Mouse (Mus musculus) MEL (cell line): ENCODE data around the gene 1700001O22Rik. TPM values are rescaled to one million over a fixed set of nuclear protein-coding genes. Genes with fewer than 3 reads are reported as not detected.

Experiments
- DNase-seq: peaks from one replicate; pipeline ENCODE4 v3.0.0; 2011; ENCODE audit warnings: low read depth, low spot score
- H3K27ac ChIP-seq: 2 replicates; pipeline ENCODE4 v1.5.1; 2012; ENCODE audit warnings: low read depth, mild to moderate bottlenecking, control low read depth, low read length, moderate library complexity; ENCODE audit not compliant: control insufficient read depth
- H3K27me3 ChIP-seq, 2 experiments: fragments of 150-350 bp in 1 of 2; sonication (generic) in 1 of 2; 2 replicates each; pipeline ENCODE4 v1.6.1; 2012; ENCODE audit warnings: low read length in 2 of 2, mild to moderate bottlenecking in 2 of 2, improper control_type of control experiment in 1 of 2, moderate library complexity in 1 of 2; ENCODE audit not compliant: insufficient read depth in 2 of 2, control insufficient read depth in 1 of 2
- H3K36me3 ChIP-seq, 2 experiments: 2 replicates each; pipeline ENCODE4 v1.6.1; 2012 to 2014; ENCODE audit warnings: low read length in 2 of 2, improper control_type of control experiment in 1 of 2, inconsistent platforms in 1 of 2, mild to moderate bottlenecking in 1 of 2; ENCODE audit not compliant: insufficient read depth in 2 of 2, control insufficient read depth in 1 of 2
- H3K4me1 ChIP-seq, 2 experiments: fragments of 150-350 bp in 1 of 2; sonication (generic) in 1 of 2; 2 replicates each; pipeline ENCODE4 v1.6.1; 2012; ENCODE audit warnings: low read length in 2 of 2, improper control_type of control experiment in 1 of 2, mild to moderate bottlenecking in 1 of 2; ENCODE audit not compliant: insufficient read depth in 2 of 2, control insufficient read depth in 1 of 2
- H3K4me3 ChIP-seq, 2 experiments: fragments of 150-350 bp in 1 of 2; sonication (generic) in 1 of 2; 2 replicates each; pipeline ENCODE4 v1.5.1; 2012; ENCODE audit warnings: low read depth in 2 of 2, low read length in 2 of 2, mild to moderate bottlenecking in 2 of 2, moderate library complexity in 2 of 2, control low read depth in 1 of 2, improper control_type of control experiment in 1 of 2; ENCODE audit not compliant: control insufficient read depth in 1 of 2, insufficient read depth in 1 of 2
- H3K79me2 ChIP-seq: 2 replicates; pipeline ENCODE4 v1.6.1; 2012; ENCODE audit warnings: mild to moderate bottlenecking, low read length, moderate library complexity; ENCODE audit not compliant: control insufficient read depth, poor library complexity, insufficient read depth
- H3K9ac ChIP-seq: 2 replicates; pipeline ENCODE4 v1.6.1; 2012; ENCODE audit warnings: low read depth, mild to moderate bottlenecking, control low read depth, low read length, moderate library complexity; ENCODE audit not compliant: control insufficient read depth, poor library complexity, severe bottlenecking
- H3K9me3 ChIP-seq: fragments of 150-350 bp; sonication (generic); replicated peaks from 2 replicates; pipeline ENCODE4 v1.6.1; 2012; ENCODE audit warnings: mild to moderate bottlenecking, low read length, improper control_type of control experiment, moderate library complexity; ENCODE audit not compliant: insufficient read depth
- BHLHE40 ChIP-seq: IDR thresholded peaks from 2 replicates; pipeline ENCODE4 v1.6.1; 2012; ENCODE audit warnings: low read depth, mild to moderate bottlenecking, inconsistent platforms, low read length, improper control_type of control experiment, borderline replicate concordance
- CHD1 ChIP-seq: IDR thresholded peaks from 2 replicates; pipeline ENCODE4 v1.6.1; 2012; ENCODE audit warnings: low read depth, mild to moderate bottlenecking, inconsistent platforms, low read length, improper control_type of control experiment
- CTCF ChIP-seq, 3 experiments: IDR thresholded peaks in 2 of 3; conservative IDR thresholded peaks in 1 of 3; 2 replicates each; pipeline ENCODE4 v1.5.1; 2011 to 2012; ENCODE audit warnings: low read length in 3 of 3, low read depth in 2 of 3, mild to moderate bottlenecking in 2 of 3, improper control_type of control experiment in 1 of 3, inconsistent platforms in 1 of 3, mixed read lengths in 1 of 3, moderate library complexity in 1 of 3; ENCODE audit not compliant: control insufficient read depth in 1 of 3, insufficient read depth in 1 of 3, poor library complexity in 1 of 3, severe bottlenecking in 1 of 3
- E2F4 ChIP-seq: IDR thresholded peaks from 2 replicates; pipeline ENCODE4 v1.6.1; 2011; ENCODE audit warnings: low read depth, low read length, improper control_type of control experiment, borderline replicate concordance
- ELF1 ChIP-seq: IDR thresholded peaks from 2 replicates; pipeline ENCODE4 v1.6.1; 2014; ENCODE audit warnings: low read depth, mild to moderate bottlenecking, inconsistent platforms, low read length, improper control_type of control experiment, moderate library complexity
- GABPA ChIP-seq: IDR thresholded peaks from 2 replicates; pipeline ENCODE4 v1.6.1; 2012; ENCODE audit warnings: low read depth, mild to moderate bottlenecking, inconsistent platforms, low read length, improper control_type of control experiment, moderate library complexity
- GATA1 ChIP-seq: IDR thresholded peaks from 2 replicates; pipeline ENCODE4 v1.6.1; 2011; ENCODE audit warnings: low read depth, low read length, improper control_type of control experiment
- JUND ChIP-seq: IDR thresholded peaks from 2 replicates; pipeline ENCODE4 v1.6.1; 2011; ENCODE audit warnings: low read depth, mild to moderate bottlenecking, improper control_type of control experiment, low read length
- MAFK ChIP-seq: IDR thresholded peaks from 2 replicates; pipeline ENCODE4 v1.6.1; 2011; ENCODE audit warnings: low read depth, mild to moderate bottlenecking, low read length, improper control_type of control experiment, borderline replicate concordance
- MAX ChIP-seq: IDR thresholded peaks from 2 replicates; pipeline ENCODE4 v1.6.1; 2011; ENCODE audit warnings: low read length, improper control_type of control experiment
- MAZ ChIP-seq: IDR thresholded peaks from 2 replicates; pipeline ENCODE4 v1.6.1; 2012; ENCODE audit warnings: low read depth, mild to moderate bottlenecking, inconsistent platforms, low read length, improper control_type of control experiment
- MYC ChIP-seq: IDR thresholded peaks from 2 replicates; pipeline ENCODE4 v1.6.1; 2011; ENCODE audit warnings: low read depth, mild to moderate bottlenecking, low read length, improper control_type of control experiment, moderate library complexity
- NELFE ChIP-seq: IDR thresholded peaks from 2 replicates; pipeline ENCODE4 v1.6.1; 2011; ENCODE audit warnings: low read depth, low read length, improper control_type of control experiment
- NRF1 ChIP-seq: IDR thresholded peaks from 2 replicates; pipeline ENCODE4 v1.6.1; 2014; ENCODE audit warnings: low read depth, mild to moderate bottlenecking, inconsistent platforms, low read length, improper control_type of control experiment, moderate library complexity; ENCODE audit not compliant: poor library complexity, insufficient read depth, severe bottlenecking
- POLR2A ChIP-seq, 2 experiments: IDR thresholded peaks; 2 replicates each; pipeline ENCODE4 v1.6.1; 2011 to 2012; ENCODE audit warnings: low read length in 2 of 2, mild to moderate bottlenecking in 2 of 2, control low read depth in 1 of 2, improper control_type of control experiment in 1 of 2, low read depth in 1 of 2, moderate library complexity in 1 of 2; ENCODE audit not compliant: control insufficient read depth in 1 of 2, insufficient read depth in 1 of 2, poor library complexity in 1 of 2
- POLR2AphosphoS2 ChIP-seq: IDR thresholded peaks from 2 replicates; pipeline ENCODE4 v1.6.1; 2011; ENCODE audit warnings: low read length, improper control_type of control experiment
- POLR2AphosphoS5 ChIP-seq: IDR thresholded peaks from 2 replicates; pipeline ENCODE4 v1.6.1; 2012; ENCODE audit warnings: low read depth, borderline replicate concordance, mild to moderate bottlenecking, inconsistent platforms, low read length, moderate library complexity, mixed read lengths
- RAD21 ChIP-seq: IDR thresholded peaks from 2 replicates; pipeline ENCODE4 v1.6.1; 2011; ENCODE audit warnings: mild to moderate bottlenecking, low read depth, low read length, improper control_type of control experiment
- RCOR1 ChIP-seq: IDR thresholded peaks from 2 replicates; pipeline ENCODE4 v1.6.1; 2012; ENCODE audit warnings: low read depth, mild to moderate bottlenecking, inconsistent platforms, low read length, improper control_type of control experiment
- SMC3 ChIP-seq: IDR thresholded peaks from 2 replicates; pipeline ENCODE4 v1.6.1; 2011; ENCODE audit warnings: low read depth, low read length, improper control_type of control experiment
- TCF12 ChIP-seq: IDR thresholded peaks from 2 replicates; pipeline ENCODE4 v1.6.1; 2014; ENCODE audit warnings: low read depth, mild to moderate bottlenecking, inconsistent platforms, low read length, improper control_type of control experiment, moderate library complexity
- UBTF ChIP-seq: IDR thresholded peaks from 2 replicates; pipeline ENCODE4 v1.6.1; 2012; ENCODE audit warnings: low read depth, mild to moderate bottlenecking, inconsistent platforms, low read length, improper control_type of control experiment, moderate library complexity, borderline replicate concordance; ENCODE audit not compliant: insufficient read depth
- ZKSCAN1 ChIP-seq: IDR thresholded peaks from 2 replicates; pipeline ENCODE4 v1.6.1; 2012; ENCODE audit warnings: low read depth, mild to moderate bottlenecking, inconsistent platforms, low read length, improper control_type of control experiment, moderate library complexity
- ZMIZ1 ChIP-seq: IDR thresholded peaks from 2 replicates; pipeline ENCODE4 v1.6.1; 2012; ENCODE audit warnings: low read depth, mild to moderate bottlenecking, inconsistent platforms, low read length, improper control_type of control experiment, moderate library complexity
- ZNF384 ChIP-seq: IDR thresholded peaks from 2 replicates; pipeline ENCODE4 v1.6.1; 2012; ENCODE audit warnings: low read depth, mild to moderate bottlenecking, inconsistent platforms, low read length, improper control_type of control experiment
- polyA plus RNA-seq, 2 experiments: library from polyadenylated mRNA; stranded (reverse) in 1 of 2; unstranded in 1 of 2; fragments of >175 nt in 1 of 2; fragments of >200 nt in 1 of 2; gene quantifications; 2 replicates each; pipeline versions ENCODE4 v1.2.1 to v1.2.4; 2012; ENCODE audit warnings: low replicate concordance in 2 of 2, low read depth in 1 of 2; ENCODE audit not compliant: insufficient read length in 2 of 2, insufficient read depth in 1 of 2, missing spikeins in 1 of 2
- total RNA-seq: library from RNA; depleted of rRNA; stranded (reverse); fragments of 300-350 nt; gene quantifications from 2 replicates; pipeline ENCODE4 v1.2.3, GENCODE M21; 2012

The 1700001O22Rik gene
- total and polyA plus RNA-seq, 3 experiments, result 0.50 to 1.8 TPM; not detected in 1

- no peaks in the 10 kb centered on the region for H3K9me3 ChIP-seq
- no peak for DNase-seq
- H3K4me1 ChIP-seq, result no peaks in the 10 kb centered on the region
- H3K36me3 ChIP-seq, result no peaks in the 10 kb centered on the region
- H3K27me3 ChIP-seq, result peaks cover 0 to 11% of the 10 kb centered on the region in 2 experiments; a peak in 3 of 4 replicates
- no peak overlapping the region for H3K9ac ChIP-seq
- no peaks in the 10 kb centered on the region for H3K79me2 ChIP-seq
- no peak overlapping the region for H3K27ac ChIP-seq
- no peak overlapping the region for H3K4me3 ChIP-seq
- TF ChIP-seq MYC, result no peak
- no peak for TF ChIP-seq ZMIZ1
- no peak for TF ChIP-seq RAD21
- no peak for TF ChIP-seq MAX
- TF ChIP-seq POLR2AphosphoS5, result no peak
- TF ChIP-seq E2F4, result no peak
- TF ChIP-seq UBTF, result no peak
- TF ChIP-seq ELF1, result no peak
- no peak for TF ChIP-seq TCF12
- TF ChIP-seq BHLHE40, result no peak
- no peak for TF ChIP-seq NELFE
- no peak for TF ChIP-seq ZKSCAN1
- TF ChIP-seq SMC3, result no peak
- TF ChIP-seq POLR2A (IDR thresholded peaks at IDR 0.05; ENCODE audit: control insufficient read depth in 1 of 2, insufficient read depth in 1 of 2, low read depth in 1 of 2, low read length in 2 of 2, poor library complexity in 1 of 2), result no peak
- TF ChIP-seq CHD1, result no peak
- no peak for TF ChIP-seq NRF1
- TF ChIP-seq MAZ, result no peak
Observed at GRCm38 (mm10) chr2:30846723-30847122, 43.3 kb upstream of the 1700001O22Rik start.

DNA sequence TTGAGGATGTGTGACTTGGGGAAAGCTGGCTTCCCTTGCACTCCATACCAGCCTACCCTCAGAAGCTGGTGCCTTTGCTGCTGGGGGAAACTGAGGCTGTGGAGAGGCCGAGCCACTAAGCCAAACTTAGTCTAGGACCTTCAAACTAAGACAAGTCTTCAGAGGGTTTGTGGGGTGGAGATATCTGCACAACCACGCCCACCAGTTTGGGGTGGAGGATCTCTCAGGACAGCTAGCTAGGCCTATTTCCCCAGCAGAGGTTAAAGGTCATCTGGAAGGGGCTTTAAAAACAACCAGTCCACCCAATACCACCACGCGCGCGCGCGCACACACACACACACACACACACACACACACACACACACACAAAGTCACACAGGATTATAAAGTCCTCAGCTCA lies 42.8 kb upstream of the 1700001O22Rik start:
- Histone ChIP-seq H3K27ac (no peak overlapping the region), H3K9me3 (no peaks in the 10 kb centered on the region), H3K27me3 (peaks cover 0 to 9% of the 10 kb centered on the region in 2 experiments; a peak in 3 of 4 replicates), H3K4me1 (no peaks in the 10 kb centered on the region), H3K4me3 (no peak overlapping the region), H3K79me2 (no peaks in the 10 kb centered on the region), H3K36me3 (no peaks in the 10 kb centered on the region), H3K9ac (no peak overlapping the region)
- TF ChIP-seq UBTF (no peak), RAD21 (no peak), GABPA (no peak), POLR2AphosphoS2 (no peak), POLR2AphosphoS5 (no peak), POLR2A (IDR thresholded peaks at IDR 0.05; ENCODE audit: control insufficient read depth in 1 of 2, insufficient read depth in 1 of 2, low read depth in 1 of 2, low read length in 2 of 2, poor library complexity in 1 of 2) (no peak), JUND (no peak), CTCF (IDR thresholded peaks at IDR 0.05 in 2 of 3, conservative IDR thresholded peaks at IDR 0.05 in 1 of 3; ENCODE audit: control insufficient read depth in 1 of 3, insufficient read depth in 1 of 3, low read depth in 2 of 3, low read length in 3 of 3, poor library complexity in 1 of 3, severe bottlenecking in 1 of 3) (no peak), RCOR1 (no peak), SMC3 (no peak), TCF12 (no peak), ZNF384 (no peak), MAZ (no peak), MAFK (no peak), GATA1 (no peak), NRF1 (no peak)
- DNase-seq, result no peak
